Mouse (Mus musculus) neural tube, embryonic 13.5 days (tissue): ENCODE results near the gene Hoxb13. TPM values are rescaled to one million over a fixed set of nuclear protein-coding genes. Genes with fewer than 3 reads are reported as not detected.

Experiments
- ATAC-seq: fragments of 200-750 bp; cut with Nextera tagmentation; 2 replicates; pipeline ENCODE4 v1.8.0; 2017; ENCODE audit warnings: low read depth, mild to moderate bottlenecking, moderate TSS enrichment, moderate library complexity
- H3K27ac ChIP-seq: fragments of 300-500 bp; sonication (generic); replicated peaks from 2 replicates; pipeline ENCODE4 v1.5.1; 2015; ENCODE audit warnings: moderate library complexity, mild to moderate bottlenecking, inconsistent platforms
- H3K27me3 ChIP-seq: fragments of 300-500 bp; sonication (generic); 2 replicates; pipeline ENCODE4 v1.6.1; 2015; ENCODE audit warnings: mild to moderate bottlenecking, inconsistent platforms
- H3K36me3 ChIP-seq: fragments of 300-500 bp; sonication (generic); 2 replicates; pipeline ENCODE4 v1.6.1; 2015; ENCODE audit warnings: mild to moderate bottlenecking, inconsistent platforms
- H3K4me1 ChIP-seq: fragments of 300-500 bp; sonication (generic); replicated peaks from 2 replicates; pipeline ENCODE4 v1.6.1; 2015; ENCODE audit warnings: inconsistent platforms
- H3K4me2 ChIP-seq: fragments of 300-500 bp; sonication (generic); 2 replicates; pipeline ENCODE4 v1.6.1; 2015; ENCODE audit warnings: inconsistent platforms, mild to moderate bottlenecking, moderate library complexity
- H3K4me3 ChIP-seq: fragments of 300-500 bp; sonication (generic); 2 replicates; pipeline ENCODE4 v1.5.1; 2015; ENCODE audit warnings: mild to moderate bottlenecking, inconsistent platforms
- H3K9ac ChIP-seq: fragments of 300-500 bp; sonication (generic); 2 replicates; pipeline ENCODE4 v1.6.1; 2015; ENCODE audit warnings: moderate library complexity, mild to moderate bottlenecking, inconsistent platforms
- H3K9me3 ChIP-seq: fragments of 300-500 bp; sonication (generic); 2 replicates; pipeline ENCODE4 v1.6.1; 2016; ENCODE audit warnings: inconsistent platforms
- WGBS: fragments of 180-500 bp; shearing (Covaris S2); methylation state at CpG from one replicate; pipeline ENCODE4 v1.1.7; 2015; 5-methylcytosine and 5-hydroxymethylcytosine counted together
- polyA plus RNA-seq: library from polyadenylated mRNA; unstranded; fragments of >200 nt; fragmentation: Nextera tagmentation; extraction: Ambion mirVana; gene quantifications from 2 replicates; pipeline ENCODE4 v1.2.1, GENCODE M21; 2015

The Hoxb13 gene
- polyA plus RNA-seq, 1 experiment from 2014 or later: not detected

GRCm38 (mm10) chr11:96194961-96195640 is 985 bp downstream of the Hoxb13 start:
- Histone ChIP-seq H3K9me3 (no peaks in the 10 kb centered on the region), H3K36me3 (no peaks in the 10 kb centered on the region), H3K4me1 (peaks cover 12% of the 10 kb centered on the region), H3K4me2 (no peak overlapping the region), H3K4me3 (0 out of 2 replicates have a peak overlapping the region, but pooled peaks have one; percentile 26), H3K9ac (no peak overlapping the region), H3K27me3 (peaks cover 100% of the 10 kb centered on the region), H3K27ac (no peak overlapping the region)
- 5% methylated on average over 11 of the region's 11 CpGs for WGBS
- ATAC-seq: no peak

- Histone ChIP-seq H3K27ac (no peak overlapping the region), H3K4me3 (no peak overlapping the region), H3K4me1 (peaks cover 12% of the 10 kb centered on the region), H3K4me2 (no peak overlapping the region), H3K9me3 (no peaks in the 10 kb centered on the region), H3K9ac (no peak overlapping the region), H3K27me3 (peaks cover 100% of the 10 kb centered on the region), H3K36me3 (no peaks in the 10 kb centered on the region)
- 1% methylated on average over 20 of the region's 20 CpGs for WGBS
- no peak for ATAC-seq
Measured at GRCm38 (mm10) chr11:96195769-96196280, 1.7 kb downstream of the Hoxb13 start.

DNA sequence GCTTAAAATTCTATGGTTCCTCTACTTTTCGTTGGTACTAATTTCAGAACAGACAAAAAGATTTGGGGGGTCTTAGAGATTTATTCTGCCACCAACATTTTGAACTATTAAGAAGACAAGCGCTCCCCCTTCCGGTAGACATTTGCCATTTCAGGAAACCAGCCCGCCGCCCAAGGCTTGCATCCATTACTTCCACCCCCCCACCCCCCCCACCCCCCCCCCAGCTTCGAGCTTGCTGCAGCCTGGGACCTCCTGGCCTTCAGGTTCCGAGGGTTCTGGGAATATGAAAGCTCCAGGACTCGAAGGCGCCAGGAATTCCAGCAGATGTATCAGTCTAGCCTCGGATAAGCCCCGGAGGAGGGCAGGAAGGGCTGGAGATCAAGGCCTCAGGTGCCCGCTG is 4.5 kb downstream of the Hoxb13 start:
- H3K27me3 ChIP-seq: peaks cover 98% of the 10 kb centered on the region
- H3K4me1 ChIP-seq: peaks cover 10% of the 10 kb centered on the region
- no peak overlapping the region for H3K9ac ChIP-seq
- no peak overlapping the region for H3K27ac ChIP-seq
- 0% methylated on average over 12 of the region's 12 CpGs for WGBS
- H3K36me3 ChIP-seq: no peaks in the 10 kb centered on the region
- no peak for ATAC-seq
- no peak overlapping the region for H3K4me3 ChIP-seq
- H3K4me2 ChIP-seq: no peak overlapping the region
- no peaks in the 10 kb centered on the region for H3K9me3 ChIP-seq

DNA sequence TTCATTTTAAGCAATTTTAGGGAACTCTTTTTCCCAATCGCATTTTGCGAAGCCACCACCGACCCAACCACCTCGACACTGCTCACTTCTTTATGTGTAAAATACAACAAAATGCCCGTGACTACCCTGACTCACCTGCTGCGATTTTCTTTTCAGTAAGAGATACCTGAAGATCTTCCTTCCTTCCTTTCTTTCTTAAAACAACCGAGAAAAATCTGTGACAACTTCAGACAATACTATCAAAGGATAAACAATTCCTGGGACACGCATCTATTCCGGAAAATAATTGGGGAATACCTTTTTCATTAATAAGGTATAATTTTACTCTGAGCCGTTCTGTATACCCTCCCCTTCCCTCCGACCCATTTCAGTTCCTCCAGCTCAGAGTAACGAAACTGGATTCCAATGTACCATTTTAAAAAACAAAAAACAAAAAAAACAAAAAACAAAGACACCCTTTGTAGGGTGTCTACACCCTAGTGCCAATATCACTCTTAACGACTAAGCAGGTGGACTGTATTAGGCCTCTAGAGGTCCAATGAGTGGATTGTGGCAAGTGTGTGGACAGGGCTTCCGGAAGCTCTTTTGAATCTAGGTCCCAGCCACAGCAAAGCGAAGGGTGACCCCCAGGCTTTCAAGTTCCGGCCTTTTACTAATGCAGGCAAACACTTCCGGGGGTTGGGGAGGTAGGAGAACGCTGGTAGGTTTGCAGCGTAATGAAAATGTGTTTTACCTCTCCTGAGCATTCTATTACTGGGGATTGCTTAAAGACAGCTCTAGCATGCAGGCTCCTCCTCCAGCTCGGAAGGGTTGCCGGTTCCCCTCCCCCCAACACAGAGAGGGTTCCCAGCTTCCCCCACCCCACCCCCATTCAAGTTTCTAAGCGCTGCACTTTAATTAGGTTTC is 5.3 kb downstream of the Hoxb13 start:
- ATAC-seq: no peak

GRCm38 (mm10) chr11:96200183-96200655 is 6.1 kb downstream of the Hoxb13 start:
- H3K27me3 ChIP-seq: peaks cover 98% of the 10 kb centered on the region
- H3K36me3 ChIP-seq: no peaks in the 10 kb centered on the region
- no peak overlapping the region for H3K27ac ChIP-seq
- under 1% methylated on average over 14 of the region's 14 CpGs for WGBS
- no peak for ATAC-seq
- H3K9me3 ChIP-seq: no peaks in the 10 kb centered on the region
- H3K4me1 ChIP-seq: no peaks in the 10 kb centered on the region
- no peak overlapping the region for H3K4me2 ChIP-seq
- H3K9ac ChIP-seq: no peak overlapping the region
- H3K4me3 ChIP-seq: peak overlapping the region; percentile 3; the same call in 1 of the 2 replicates

More for the DNA sequence above, 5.3 kb downstream of the Hoxb13 start:
- 2% methylated on average over 22 of the region's 22 CpGs for WGBS
- Histone ChIP-seq H3K4me2 (no peak overlapping the region), H3K27ac (no peak overlapping the region), H3K9ac (no peak overlapping the region), H3K4me1 (peaks cover 2% of the 10 kb centered on the region), H3K27me3 (peaks cover 98% of the 10 kb centered on the region), H3K36me3 (no peaks in the 10 kb centered on the region), H3K9me3 (no peaks in the 10 kb centered on the region), H3K4me3 (peak overlapping the region; percentile 3; the same call in 1 of the 2 replicates)

DNA sequence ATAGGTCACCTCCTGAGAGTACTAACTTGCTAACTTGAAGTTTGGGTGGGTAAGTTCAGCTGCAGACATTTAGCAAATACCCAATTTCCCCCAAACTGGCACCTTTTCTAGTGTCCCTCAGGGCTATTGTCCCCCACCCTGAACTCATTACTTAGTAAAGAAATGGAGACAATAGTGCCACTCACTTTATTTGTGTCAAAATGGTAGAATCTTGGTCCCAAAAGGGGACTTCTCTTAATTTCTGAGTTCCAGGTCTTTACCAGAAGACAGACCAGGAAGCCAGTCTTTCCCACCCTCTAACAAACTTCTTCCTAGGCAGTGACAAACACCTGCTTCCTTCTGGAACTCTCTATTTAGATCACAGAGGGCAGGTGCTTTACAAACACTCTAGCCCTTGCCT is 7.6 kb downstream of the Hoxb13 start:
- ATAC-seq: no peak
- Histone ChIP-seq H3K4me1 (no peaks in the 10 kb centered on the region), H3K27me3 (peaks cover 98% of the 10 kb centered on the region), H3K36me3 (no peaks in the 10 kb centered on the region), H3K4me2 (no peak overlapping the region), H3K4me3 (no peak overlapping the region), H3K27ac (no peak overlapping the region), H3K9ac (no peak overlapping the region), H3K9me3 (no peaks in the 10 kb centered on the region)

- peaks cover 98% of the 10 kb centered on the region for H3K27me3 ChIP-seq
- WGBS: 2% methylated on average over 14 of the region's 14 CpGs
Measured at GRCm38 (mm10) chr11:96202401-96203081, 8.4 kb downstream of the Hoxb13 start.

DNA sequence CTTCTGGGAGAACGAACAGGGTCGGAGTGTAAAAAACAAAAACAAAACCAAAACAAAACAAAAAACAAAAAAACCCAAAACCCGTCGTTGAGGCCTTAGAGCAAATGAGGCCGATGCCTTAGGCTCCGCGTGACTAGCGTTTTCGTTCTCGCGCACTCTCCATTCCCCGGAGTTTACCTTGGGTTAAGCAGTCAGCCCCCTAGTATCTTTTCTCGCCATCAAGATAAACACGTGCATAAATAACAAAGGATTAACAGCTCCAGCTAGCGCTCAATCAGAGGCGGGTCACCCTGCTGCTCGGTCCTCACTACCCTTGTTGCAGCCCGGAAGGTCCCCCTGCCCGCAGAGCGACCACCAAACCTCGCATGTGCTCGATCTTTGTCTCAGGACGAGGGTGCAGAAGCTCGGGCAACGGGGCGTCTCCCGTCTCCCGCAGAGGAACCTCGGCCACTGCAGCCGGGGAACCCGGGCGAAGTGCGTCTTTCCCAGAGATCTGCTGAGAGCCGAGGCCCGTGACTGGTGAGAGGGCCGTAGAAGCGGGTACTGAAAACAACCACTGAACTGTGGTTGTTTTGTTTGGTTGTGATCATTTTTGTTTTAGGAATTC is 9.2 kb downstream of the Hoxb13 start:
- peak overlapping the region; percentile 11; the same call in 1 of the 2 replicates for H3K4me2 ChIP-seq
- no peak overlapping the region for H3K4me3 ChIP-seq
- H3K9me3 ChIP-seq: no peaks in the 10 kb centered on the region
- under 1% methylated on average over 37 of the region's 37 CpGs for WGBS
- no peak overlapping the region for H3K9ac ChIP-seq
- no peak overlapping the region for H3K27ac ChIP-seq
- H3K27me3 ChIP-seq: peaks cover 98% of the 10 kb centered on the region
- no peaks in the 10 kb centered on the region for H3K4me1 ChIP-seq
- no peaks in the 10 kb centered on the region for H3K36me3 ChIP-seq
- no peak for ATAC-seq

More at GRCm38 (mm10) chr11:96202401-96203081, 8.4 kb downstream of the Hoxb13 start:
- no peak overlapping the region for H3K27ac ChIP-seq
- H3K4me2 ChIP-seq: no peak overlapping the region
- H3K9me3 ChIP-seq: no peaks in the 10 kb centered on the region
- H3K4me3 ChIP-seq: no peak overlapping the region
- H3K36me3 ChIP-seq: no peaks in the 10 kb centered on the region
- ATAC-seq: no peak
- H3K9ac ChIP-seq: no peak overlapping the region
- H3K4me1 ChIP-seq: no peaks in the 10 kb centered on the region

GRCm38 (mm10) chr11:96203789-96204186 is 9.7 kb downstream of the Hoxb13 start:
- peaks cover 98% of the 10 kb centered on the region for H3K27me3 ChIP-seq
- WGBS: under 1% methylated on average over 16 of the region's 16 CpGs
- no peaks in the 10 kb centered on the region for H3K9me3 ChIP-seq
- no peaks in the 10 kb centered on the region for H3K36me3 ChIP-seq
- H3K4me2 ChIP-seq: no peak overlapping the region
- no peak overlapping the region for H3K4me3 ChIP-seq
- H3K27ac ChIP-seq: no peak overlapping the region
- H3K4me1 ChIP-seq: no peaks in the 10 kb centered on the region
- no peak overlapping the region for H3K9ac ChIP-seq
- ATAC-seq: no peak

GRCm38 (mm10) chr11:96204351-96204750 is 10.2 kb downstream of the Hoxb13 start:
- ATAC-seq: no peak
- no peak overlapping the region for H3K4me2 ChIP-seq
- WGBS: under 1% methylated on average over 11 of the region's 11 CpGs
- H3K9ac ChIP-seq: no peak overlapping the region
- no peaks in the 10 kb centered on the region for H3K9me3 ChIP-seq
- H3K27ac ChIP-seq: no peak overlapping the region
- no peaks in the 10 kb centered on the region for H3K4me1 ChIP-seq
- peaks cover 98% of the 10 kb centered on the region for H3K27me3 ChIP-seq
- no peaks in the 10 kb centered on the region for H3K36me3 ChIP-seq
- no peak overlapping the region for H3K4me3 ChIP-seq

GRCm38 (mm10) chr11:96205426-96206131 is 11.5 kb downstream of the Hoxb13 start:
- H3K4me3 ChIP-seq: no peak overlapping the region
- WGBS: 2% methylated on average over 15 of the region's 15 CpGs
- H3K9me3 ChIP-seq: no peaks in the 10 kb centered on the region
- no peak overlapping the region for H3K9ac ChIP-seq
- H3K27me3 ChIP-seq: peaks cover 95% of the 10 kb centered on the region
- no peaks in the 10 kb centered on the region for H3K4me1 ChIP-seq
- no peak overlapping the region for H3K4me2 ChIP-seq
- H3K27ac ChIP-seq: no peak overlapping the region
- no peaks in the 10 kb centered on the region for H3K36me3 ChIP-seq
- ATAC-seq: no peak
